ENCODE assay signal across 8 mouse cellular contexts in genomic region chr17:49951491-49951855, GRCm38 (mm10).
DNase-seq lines count a peak whose midpoint lies in the region; ATAC-seq and TF ChIP-seq lines count a peak whose summit lies in the region.

No protein-coding gene starts in this region.

- no peak overlapping the region for H3K27ac ChIP-seq in bone marrow, adult 2 months (ENCODE audit: control insufficient read depth, insufficient read depth, low read depth, low read length, poor library complexity)
- no peak overlapping the region for H3K27ac ChIP-seq in embryonic facial prominence, embryonic 13.5 days
- peak overlapping the region; percentile 81 for H3K27ac ChIP-seq in heart, adult 2 months
- peak overlapping the region; percentile 58; the same call in 1 of the 2 replicates for H3K27ac ChIP-seq in limb, embryonic 10.5 days
- H3K27ac ChIP-seq in midbrain, embryonic 13.5 days, result no peak overlapping the region

- H3K4me1 ChIP-seq in bone marrow, adult 2 months (ENCODE audit: control insufficient read depth, insufficient read depth, low read length), result no peaks in the 10 kb centered on the region
- H3K4me1 ChIP-seq in embryonic facial prominence, embryonic 13.5 days, result peaks cover 7% of the 10 kb centered on the region; the same call in 1 of the 2 replicates
- peaks cover 3% of the 10 kb centered on the region for H3K4me1 ChIP-seq in heart, adult 2 months (ENCODE audit: control insufficient read depth, insufficient read depth, low read length)
- H3K4me1 ChIP-seq in limb, embryonic 10.5 days, result no peaks in the 10 kb centered on the region
- peaks cover 7% of the 10 kb centered on the region; the same call in 1 of the 2 replicates for H3K4me1 ChIP-seq in midbrain, embryonic 13.5 days (replicated peaks)

- TF ChIP-seq POLR2A in bone marrow, adult 2 months (IDR thresholded peaks at IDR 0.05; ENCODE audit: borderline replicate concordance, control insufficient read depth, low read depth, low read length), result no peak
- TF ChIP-seq POLR2A in heart, adult 2 months (IDR thresholded peaks at IDR 0.05; ENCODE audit: insufficient read depth, low read depth, low read length), result no peak

- H3K79me2 ChIP-seq in heart, adult 2 months (replicated peaks; ENCODE audit: control insufficient read depth, insufficient read depth, low read length), result no peaks in the 10 kb centered on the region

- H3K27me3 ChIP-seq in embryonic facial prominence, embryonic 13.5 days, result no peaks in the 10 kb centered on the region
- H3K27me3 ChIP-seq in heart, adult 2 months (ENCODE audit: control insufficient read depth, insufficient read depth, low read length), result peaks cover 2% of the 10 kb centered on the region; the same call in 1 of the 2 replicates
- no peaks in the 10 kb centered on the region for H3K27me3 ChIP-seq in limb, embryonic 10.5 days (ENCODE audit: low read depth, poor library complexity, severe bottlenecking)
- H3K27me3 ChIP-seq in midbrain, embryonic 13.5 days, result peaks cover 4% of the 10 kb centered on the region; the same call in 1 of the 2 replicates

- intact Hi-C loops in heart, adult 2 months (cut with DNase I), result loop anchor here (1.0 to 5.0 kb wide), 3 partner anchors 15 to 341 kb away; partner anchors contain the start of gene Dazl

- peak; percentile 49 for TF ChIP-seq CTCF in bone marrow, adult 2 months (IDR thresholded peaks at IDR 0.05; ENCODE audit: control insufficient read depth, insufficient read depth, low read length)
- TF ChIP-seq CTCF in heart, adult 2 months (IDR thresholded peaks at IDR 0.05), result peak; percentile 84

- ATAC-seq in embryonic facial prominence, embryonic 13.5 days (ENCODE audit: insufficient number of reproducible peaks, insufficient read depth, low FRiP score, low TSS enrichment, low read depth), result no peak
- ATAC-seq in midbrain, embryonic 13.5 days, result peak; percentile 57; the same call in 1 of the 2 replicates

- WGBS in bone marrow, adult 2 months, result 3% methylated on average over 7 of the region's 7 CpGs
- WGBS in embryonic facial prominence, embryonic 13.5 days, result 7% methylated on average over 7 of the region's 7 CpGs
- 4% methylated on average over 7 of the region's 7 CpGs for WGBS in heart, adult 2 months
- WGBS in limb, embryonic 10.5 days, result 13% methylated on average over 7 of the region's 7 CpGs
- WGBS in midbrain, embryonic 13.5 days, result 8% methylated on average over 7 of the region's 7 CpGs

- H3K9me3 ChIP-seq in embryonic facial prominence, embryonic 13.5 days, result no peaks in the 10 kb centered on the region
- no peaks in the 10 kb centered on the region for H3K9me3 ChIP-seq in limb, embryonic 10.5 days (replicated peaks)
- no peaks in the 10 kb centered on the region for H3K9me3 ChIP-seq in midbrain, embryonic 13.5 days

- H3K9ac ChIP-seq in embryonic facial prominence, embryonic 13.5 days, result no peak overlapping the region
- no peak overlapping the region; the same call in 1 of the 2 replicates for H3K9ac ChIP-seq in heart, adult 2 months (ENCODE audit: low read depth, low read length)
- H3K9ac ChIP-seq in midbrain, embryonic 13.5 days (replicated peaks), result peak overlapping the region; percentile 45; the same call in 1 of the 2 replicates

- peak; percentile 47; the same call in 1 of the 2 replicates for TF ChIP-seq EP300 in heart, adult 2 months (IDR thresholded peaks at IDR 0.05; ENCODE audit: insufficient read depth, low read depth, low read length)

- DNase-seq in 3T3-L1 (ENCODE audit: low read depth, low spot score), result peak; percentile 75
- DNase-seq in heart, adult 2 months, result peak; percentile 60 to 78
- DNase-seq in kidney, adult 18-20 months, result peak; percentile 72
- peak; percentile 77 for DNase-seq in limb, embryonic 10.5 days (ENCODE audit: low spot score)
- DNase-seq in spleen, postnatal 14 days (ENCODE audit: low spot score in 2 of 2), result peak; percentile 50 to 79

- peak overlapping the region; percentile 52 for H3K4me2 ChIP-seq in embryonic facial prominence, embryonic 13.5 days
- peak overlapping the region; percentile 56 for H3K4me2 ChIP-seq in midbrain, embryonic 13.5 days (replicated peaks)

- no peak overlapping the region for H3K4me3 ChIP-seq in bone marrow, adult 2 months (replicated peaks; ENCODE audit: control insufficient read depth, low read depth, low read length)
- peak overlapping the region; percentile 24 for H3K4me3 ChIP-seq in embryonic facial prominence, embryonic 13.5 days
- peak overlapping the region; percentile 40 for H3K4me3 ChIP-seq in heart, adult 2 months
- no peak overlapping the region for H3K4me3 ChIP-seq in limb, embryonic 10.5 days
- peak overlapping the region; percentile 28 for H3K4me3 ChIP-seq in midbrain, embryonic 13.5 days (replicated peaks)

- H3K36me3 ChIP-seq in embryonic facial prominence, embryonic 13.5 days, result no peaks in the 10 kb centered on the region
- no peaks in the 10 kb centered on the region for H3K36me3 ChIP-seq in heart, adult 2 months (ENCODE audit: control insufficient read depth, insufficient read depth, low read length)
- no peaks in the 10 kb centered on the region for H3K36me3 ChIP-seq in limb, embryonic 10.5 days
- H3K36me3 ChIP-seq in midbrain, embryonic 13.5 days, result no peaks in the 10 kb centered on the region

Comparison
In these comparisons a context has a peak if more than half of its experiments do, and no peak if none do; other contexts are left out.
1. H3K27ac ChIP-seq: peak in heart, adult 2 months (single experiment) and limb, embryonic 10.5 days (single experiment); none in bone marrow, adult 2 months (single experiment), embryonic facial prominence, embryonic 13.5 days (single experiment) and midbrain, embryonic 13.5 days (single experiment).
2. H3K4me3 ChIP-seq: peak in embryonic facial prominence, embryonic 13.5 days (single experiment), heart, adult 2 months (single experiment) and midbrain, embryonic 13.5 days (single experiment); none in bone marrow, adult 2 months (single experiment) and limb, embryonic 10.5 days (single experiment).
3. Peak in every context shown above with its lines, with median percentiles within 50 percentile points of each other: DNase-seq.